Mouse (Mus musculus) monocyte, adult 2 months (primary cell): Measurements from ENCODE around the gene Tmprss15.

Source experiments
- DNase-seq, 2 experiments: peaks; one replicate each; pipeline ENCODE4 v3.0.0; 2022; ENCODE audit warnings: low spot score in 2 of 2, low read depth in 1 of 2

Tmprss15 gene

GRCm38 (mm10) chr16:78922644-78923043 is 168.3 kb downstream of the Tmprss15 start:
- DNase-seq: no peak
